Mouse (Mus musculus) C2C12 (cell line): ENCODE results near the gene Olfr1020.

ENCODE experiments used
- CEBPB ChIP-seq: IDR thresholded peaks from one replicate; pipeline ENCODE4 v1.6.1; 2011; ENCODE audit warnings: low read depth, mild to moderate bottlenecking, control low read depth, moderate library complexity
- CTCF ChIP-seq: IDR thresholded peaks from one replicate; pipeline ENCODE4 v1.5.1; 2011; ENCODE audit not compliant: control insufficient read depth, insufficient read depth, insufficient read length
- MAX ChIP-seq: IDR thresholded peaks from one replicate; pipeline ENCODE4 v1.6.1; 2011; ENCODE audit warnings: mild to moderate bottlenecking, control low read depth
- MYOG ChIP-seq: IDR thresholded peaks from one replicate; pipeline ENCODE4 v1.6.1; 2011; ENCODE audit not compliant: control insufficient read depth, insufficient read length; ENCODE audit errors: extremely low read depth
- USF1 ChIP-seq: IDR thresholded peaks from one replicate; pipeline ENCODE4 v1.6.1; 2011; ENCODE audit warnings: low read depth, mild to moderate bottlenecking, control low read depth, moderate library complexity

DNA sequence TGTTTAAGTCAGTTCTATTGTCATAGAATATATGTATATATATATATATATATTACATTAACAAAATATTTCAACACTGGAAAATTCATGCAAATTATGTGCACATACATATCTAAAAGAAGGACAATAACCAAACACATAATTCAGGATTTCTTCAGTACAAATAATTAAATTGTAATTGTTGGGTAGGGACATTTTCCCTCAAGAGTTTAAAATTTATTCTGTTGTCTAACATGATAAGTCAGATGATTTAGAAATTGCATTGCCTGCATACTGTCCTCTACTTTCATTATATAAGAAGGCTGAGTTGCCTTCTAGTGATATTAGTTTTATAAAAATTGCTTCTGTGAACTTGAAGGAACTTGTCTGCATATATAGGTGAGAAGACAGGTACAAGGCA lies 28.7 kb upstream of the Olfr1020 start, which contains the start of gene Olfr1018:
- TF ChIP-seq CEBPB (no peak), CTCF (no peak), MYOG (no peak), USF1 (no peak), MAX (no peak)
